Mouse (Mus musculus) left cerebral cortex, postnatal 36 days (tissue): ENCODE results near the gene Poc1a. TPM values are rescaled to one million over a fixed set of nuclear protein-coding genes. Genes with fewer than 3 reads are reported as not detected.
A peak's percentile ranks its signal among the peaks of the same experiment; 100 is the strongest.

ENCODE experiments used
- DNase-seq, 2 experiments: peaks; one replicate each; pipeline ENCODE4 v3.0.0; 2021 to 2022; ENCODE audit warnings: low spot score in 2 of 2, mixed read lengths in 1 of 2
- intact Hi-C: fragments of 180-260 bp; cut with DNase I; formaldehyde crosslinking; loops from one replicate; pipeline ENCODE4 v1.15.1; 2025
- total RNA-seq, 2 experiments: library from RNA; stranded (reverse); gene quantifications; 2 replicates each; pipeline ENCODE4 v1.2.3; 2021

Poc1a gene
- 10 to 100 TPM; 22.0 to 26.4 TPM for total RNA-seq

DNA sequence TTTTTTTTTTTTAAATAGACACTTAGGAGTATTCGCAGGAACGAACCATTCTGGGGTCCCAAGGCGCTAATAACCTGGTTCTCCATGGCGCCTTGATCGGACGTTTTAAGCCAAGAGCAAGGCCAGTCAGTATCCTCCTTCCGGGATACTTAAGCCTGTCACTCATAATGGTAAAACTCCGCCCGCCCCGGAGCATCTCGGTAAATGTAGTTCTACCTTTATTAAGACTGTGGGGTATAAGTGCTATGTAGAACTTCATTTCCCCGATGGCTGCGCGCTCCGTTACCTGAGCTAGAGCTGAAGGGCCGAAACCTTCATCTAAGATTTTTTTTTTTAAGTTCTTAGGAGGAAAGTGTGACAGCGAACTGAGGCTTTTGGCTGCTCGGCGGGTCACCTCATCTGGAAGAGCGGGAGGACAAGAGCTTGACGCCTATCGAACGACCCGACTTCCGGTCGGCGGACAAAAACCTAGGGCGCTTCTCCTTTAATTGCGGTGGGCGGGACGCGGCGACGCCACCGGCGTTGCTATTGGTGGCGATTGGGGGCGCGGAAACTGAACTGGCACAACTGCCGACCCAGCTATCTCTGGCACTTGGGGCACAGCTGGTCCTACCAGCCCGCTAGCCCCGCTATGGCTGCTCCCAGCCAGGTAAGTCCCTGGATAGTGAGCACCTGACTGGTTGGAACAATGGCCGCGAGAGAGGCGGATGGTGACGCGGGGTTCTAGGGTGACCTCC lies at the start of gene Poc1a:
Gene Poc1a (plus strand): TSS at position 254 of the 737 bp plus-strand sequence.
- intact Hi-C loops: loop anchor here (5.0 kb wide), 1 partner anchor 64 kb away; no protein-coding TSS in a partner anchor

DNA sequence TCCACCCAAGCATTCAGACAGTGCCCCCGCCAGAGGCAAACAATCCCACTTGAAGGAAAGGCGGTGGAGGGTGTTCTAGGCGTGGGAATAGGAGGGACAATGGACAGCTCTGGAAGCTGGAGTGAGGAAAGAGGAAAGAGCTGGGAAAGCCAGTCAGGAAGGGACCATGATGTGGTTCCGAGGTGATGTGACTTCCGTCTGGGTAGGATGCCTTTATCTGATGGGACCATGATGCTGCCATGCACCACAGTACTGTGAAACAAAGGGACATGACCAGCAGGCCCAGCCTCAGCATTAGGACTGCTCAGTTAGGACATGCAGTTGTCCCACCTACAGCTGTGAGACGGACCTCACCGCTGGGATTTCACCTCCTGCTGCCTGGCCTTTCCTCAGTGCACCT lies 49.6 kb upstream of the Poc1a start:
- intact Hi-C loops: no loop called here
- no peak for DNase-seq

More for the DNA sequence above, at the start of gene Poc1a:
- DNase-seq: peak; percentile 88 to 91

DNA sequence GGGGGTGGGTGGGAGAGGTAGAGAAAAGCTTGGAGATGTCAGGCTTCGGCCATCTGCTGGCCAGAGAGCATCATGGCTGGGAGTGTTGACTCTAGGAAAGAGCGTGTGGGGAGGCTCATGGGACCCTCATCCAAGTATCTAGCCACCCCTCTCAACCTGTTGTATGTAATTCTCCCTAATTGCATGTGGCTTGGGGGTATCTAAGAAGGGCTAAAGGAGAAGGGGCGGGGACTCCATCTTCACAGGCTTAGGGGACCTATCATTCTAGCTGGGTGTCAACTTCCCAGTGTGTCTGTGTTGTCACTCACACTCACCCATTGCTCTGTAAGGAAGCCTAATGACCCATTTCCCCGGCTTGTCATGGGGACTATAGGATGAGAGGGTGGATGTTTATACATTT lies 49.0 kb upstream of the Poc1a start:
- intact Hi-C loops: no loop called here
- DNase-seq: no peak

GRCm38 (mm10) chr9:106232956-106233355 lies 47.9 kb upstream of the Poc1a start:
- intact Hi-C loops: no loop called here
- no peak for DNase-seq

GRCm38 (mm10) chr9:106233953-106234352 lies 46.9 kb upstream of the Poc1a start:
- no peak for DNase-seq
- intact Hi-C loops: no loop called here

GRCm38 (mm10) chr9:106235194-106235830 lies 45.5 kb upstream of the Poc1a start:
- DNase-seq: no peak
- intact Hi-C loops: no loop called here

DNA sequence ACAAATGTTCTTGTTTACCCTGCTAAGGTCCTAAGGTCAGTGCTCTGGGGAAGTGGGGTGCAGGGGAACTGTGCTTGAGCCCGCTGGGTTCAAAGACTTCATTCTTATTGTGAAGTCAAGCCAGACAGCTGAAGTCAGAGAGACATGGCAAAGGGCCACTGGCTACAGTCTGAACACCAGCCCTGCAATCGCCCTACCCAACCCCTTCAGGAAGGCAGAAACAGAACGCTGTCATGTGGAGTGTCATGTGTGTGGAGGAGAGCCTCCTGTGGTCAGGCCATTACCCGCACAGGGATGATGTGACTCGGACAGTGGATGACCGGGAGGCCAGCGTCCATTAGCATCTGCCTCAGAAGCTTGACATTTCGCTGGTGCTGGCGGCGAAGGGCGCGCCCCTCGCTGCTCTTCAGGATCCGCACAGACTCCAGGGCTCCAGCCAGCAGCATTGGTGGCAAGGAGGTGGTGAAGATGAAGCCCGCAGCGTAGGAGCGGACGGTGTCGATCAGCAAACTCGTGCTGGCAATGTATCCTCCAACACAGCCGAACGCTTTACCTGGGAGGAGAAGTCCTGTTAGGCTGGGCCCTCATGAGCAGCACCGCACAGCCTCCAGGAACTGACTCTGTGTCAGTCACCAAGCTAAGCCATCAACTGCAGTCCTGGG lies 44.6 kb upstream of the Poc1a start:
- no peak for DNase-seq
- intact Hi-C loops: no loop called here

- no peak for DNase-seq
- intact Hi-C loops: no loop called here
Measured at GRCm38 (mm10) chr9:106236818-106237211, 44.0 kb upstream of the Poc1a start.

- intact Hi-C loops: no loop called here
- DNase-seq: no peak
Measured at GRCm38 (mm10) chr9:106237401-106237800, 43.5 kb upstream of the Poc1a start.

DNA sequence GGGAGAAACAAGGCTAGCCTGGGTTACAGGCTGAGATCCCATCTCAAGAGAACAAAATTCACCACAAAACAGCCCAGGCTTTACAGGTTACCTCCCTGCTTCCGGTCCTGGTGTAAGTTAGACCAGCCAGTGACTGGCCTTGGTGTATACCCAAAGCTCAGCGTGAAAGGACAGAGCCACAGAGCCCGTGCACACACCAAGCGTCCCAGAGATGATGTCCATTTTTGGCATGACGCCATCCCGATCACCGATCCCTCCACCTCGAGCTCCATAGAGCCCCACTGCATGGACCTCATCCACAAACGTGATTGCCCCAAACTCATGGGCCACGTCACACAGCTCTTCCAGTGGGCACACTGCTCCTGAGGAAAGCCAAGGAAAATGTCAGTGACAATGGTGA lies 43.0 kb upstream of the Poc1a start:
- no peak for DNase-seq
- intact Hi-C loops: no loop called here

GRCm38 (mm10) chr9:106241541-106242164 lies 39.2 kb upstream of the Poc1a start:
- intact Hi-C loops: no loop called here
- DNase-seq: no peak

GRCm38 (mm10) chr9:106242813-106243488 lies 37.9 kb upstream of the Poc1a start:
- intact Hi-C loops: no loop called here
- no peak for DNase-seq

- DNase-seq: no peak
- intact Hi-C loops: no loop called here
Measured at GRCm38 (mm10) chr9:106249550-106249949, 31.3 kb upstream of the Poc1a start.

- DNase-seq: no peak
Measured at GRCm38 (mm10) chr9:106250245-106250644, 30.6 kb upstream of the Poc1a start.

GRCm38 (mm10) chr9:106251066-106251465 lies 29.8 kb upstream of the Poc1a start:
- no peak for DNase-seq
- intact Hi-C loops: no loop called here

More at GRCm38 (mm10) chr9:106250245-106250644, 30.6 kb upstream of the Poc1a start:
- intact Hi-C loops: no loop called here

GRCm38 (mm10) chr9:106254001-106254400 lies 26.9 kb upstream of the Poc1a start:
- DNase-seq: no peak
- intact Hi-C loops: no loop called here

DNA sequence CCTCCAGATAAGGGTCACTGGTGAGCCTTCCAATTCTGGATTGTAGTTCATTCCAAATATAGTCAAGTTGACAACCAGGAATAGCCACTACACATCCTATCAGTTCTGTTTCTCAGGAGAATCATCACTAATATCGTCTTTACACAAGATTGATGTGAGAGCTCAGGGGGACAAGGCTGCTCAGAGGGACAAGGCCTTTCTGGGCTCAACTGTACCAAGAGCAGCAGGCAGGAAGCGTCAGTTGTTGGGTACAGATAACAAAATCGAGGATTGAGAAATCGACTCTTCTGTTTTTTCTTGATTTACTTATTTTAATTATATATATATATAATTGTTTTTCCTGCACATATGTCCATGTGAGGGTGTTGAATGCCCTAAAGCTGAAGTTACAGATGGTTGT lies 22.4 kb upstream of the Poc1a start:
- intact Hi-C loops: no loop called here
- no peak for DNase-seq

GRCm38 (mm10) chr9:106258990-106259389 lies 21.9 kb upstream of the Poc1a start:
- intact Hi-C loops: no loop called here
- no peak for DNase-seq

GRCm38 (mm10) chr9:106261058-106261457 lies 19.8 kb upstream of the Poc1a start:
- DNase-seq: no peak

GRCm38 (mm10) chr9:106261491-106261890 lies 19.4 kb upstream of the Poc1a start:
- intact Hi-C loops: no loop called here

More at GRCm38 (mm10) chr9:106261058-106261457, 19.8 kb upstream of the Poc1a start:
- intact Hi-C loops: no loop called here

More at GRCm38 (mm10) chr9:106261491-106261890, 19.4 kb upstream of the Poc1a start:
- no peak for DNase-seq
